In genomic region chr7:111301791-111302488, GRCm38 (mm10) we compare ENCODE assay signal across 15 mouse cellular contexts.
DNase-seq lines count a peak whose midpoint lies in the region; ATAC-seq and TF ChIP-seq lines count a peak whose summit lies in the region.
"Had no signal": no experiment of that assay in that cellular context is flagged by ENCODE, and none has a peak within 500 bp of the region (broad histone marks: within the 10 kb centered on the region; RNA-seq: fewer than 3 reads in every experiment).

No protein-coding gene starts in this region.

- DNase-seq in hindbrain, embryonic 11.5 days (ENCODE audit: low spot score): no peak
- peak; percentile 27 for DNase-seq in frontal cortex, postnatal 14 days (ENCODE audit: low spot score in 2 of 2)
- DNase-seq in left cerebral cortex, adult 9 months (ENCODE audit: low spot score in 2 of 2): peak; percentile 14 to 61
- peak; percentile 74 to 86 for DNase-seq in right cerebral cortex, postnatal 10 days (ENCODE audit: low spot score in 2 of 2)
- no peak for DNase-seq in spleen, adult 18-20 months
- no peak for DNase-seq in lung, adult 2 months
- DNase-seq: cerebellum, adult 11 months; heart, adult 2 months had no signal

- H3K27ac ChIP-seq in hindbrain, embryonic 13.5 days: peak overlapping the region; percentile 66
- H3K27ac ChIP-seq in hindbrain, embryonic 11.5 days (ENCODE audit: low read depth, low read length): no peak overlapping the region
- H3K27ac ChIP-seq: embryonic facial prominence, embryonic 15.5 days; heart, adult 2 months; intestine, embryonic 15.5 days; liver, embryonic 14.5 days; stomach, embryonic 15.5 days had no signal

- no peak overlapping the region for H3K9ac ChIP-seq in hindbrain, embryonic 13.5 days
- no peak overlapping the region for H3K9ac ChIP-seq in hindbrain, embryonic 11.5 days (ENCODE audit: low read depth, low read length)
- H3K9ac ChIP-seq: embryonic facial prominence, embryonic 15.5 days; intestine, embryonic 15.5 days; liver, embryonic 14.5 days; stomach, embryonic 15.5 days had no signal

- TF ChIP-seq POLR2A in lung, adult 2 months (IDR thresholded peaks at IDR 0.05; ENCODE audit: borderline replicate concordance, extremely low read depth, low read depth, low read length): no peak

- H3K27me3 ChIP-seq in hindbrain, embryonic 13.5 days: no peaks in the 10 kb centered on the region
- H3K27me3 ChIP-seq in hindbrain, embryonic 11.5 days (ENCODE audit: control insufficient read depth, insufficient read depth, low read length): no peaks in the 10 kb centered on the region
- H3K27me3 ChIP-seq: embryonic facial prominence, embryonic 15.5 days; intestine, embryonic 15.5 days; stomach, embryonic 15.5 days had no signal

- 0 out of 2 replicates have a peak overlapping the region, but pooled peaks have one; percentile 13 for H3K4me2 ChIP-seq in hindbrain, embryonic 13.5 days
- H3K4me2 ChIP-seq in hindbrain, embryonic 11.5 days (replicated peaks; ENCODE audit: low read depth, low read length): no peak overlapping the region
- H3K4me2 ChIP-seq: embryonic facial prominence, embryonic 15.5 days; intestine, embryonic 15.5 days; stomach, embryonic 15.5 days had no signal

- 32% methylated on average over 16 of the region's 16 CpGs for WGBS in hindbrain, embryonic 13.5 days
- 55% methylated on average over 16 of the region's 16 CpGs for WGBS in hindbrain, embryonic 11.5 days
- WGBS in lung, adult 2 months: 80% methylated on average over 16 of the region's 16 CpGs

- H3K9me3 ChIP-seq in hindbrain, embryonic 13.5 days: no peaks in the 10 kb centered on the region
- no peaks in the 10 kb centered on the region for H3K9me3 ChIP-seq in hindbrain, embryonic 11.5 days (ENCODE audit: control insufficient read depth, low read length)
- H3K9me3 ChIP-seq: embryonic facial prominence, embryonic 15.5 days; intestine, embryonic 15.5 days; stomach, embryonic 15.5 days had no signal

- peaks cover 26% of the 10 kb centered on the region for H3K4me1 ChIP-seq in hindbrain, embryonic 13.5 days (replicated peaks)
- H3K4me1 ChIP-seq in hindbrain, embryonic 11.5 days (replicated peaks; ENCODE audit: control insufficient read depth, insufficient read depth, low read length): no peaks in the 10 kb centered on the region
- no peaks in the 10 kb centered on the region; the same call in 1 of the 2 replicates for H3K4me1 ChIP-seq in lung, adult 2 months (ENCODE audit: control insufficient read depth, insufficient read depth, low read length)
- H3K4me1 ChIP-seq: intestine, embryonic 15.5 days; stomach, embryonic 15.5 days had no signal

- ATAC-seq in hindbrain, embryonic 13.5 days (ENCODE audit: low FRiP score): 0 out of 2 replicates have a peak, but pooled peaks have one; percentile 61
- ATAC-seq in hindbrain, embryonic 11.5 days (ENCODE audit: low FRiP score): no peak
- ATAC-seq in erythroblast, adult 5-6 weeks (replicated peaks; ENCODE audit: low FRiP score, poor library complexity, severe bottlenecking): no peak
- ATAC-seq: intestine, embryonic 15.5 days had no signal

- H3K4me3 ChIP-seq in hindbrain, embryonic 13.5 days: no peak overlapping the region
- H3K4me3 ChIP-seq in hindbrain, embryonic 11.5 days (ENCODE audit: low read depth, low read length): no peak overlapping the region
- no peak overlapping the region for H3K4me3 ChIP-seq in lung, adult 2 months (replicated peaks; ENCODE audit: extremely low read depth, low read depth, low read length)
- H3K4me3 ChIP-seq: embryonic facial prominence, embryonic 15.5 days; heart, adult 2 months; intestine, embryonic 15.5 days; myocyte; stomach, embryonic 15.5 days had no signal

- no peak for TF ChIP-seq CTCF in lung, adult 2 months (IDR thresholded peaks at IDR 0.05; ENCODE audit: insufficient read depth, low read length)

- H3K36me3 ChIP-seq in hindbrain, embryonic 13.5 days: no peaks in the 10 kb centered on the region
- H3K36me3 ChIP-seq in hindbrain, embryonic 11.5 days (ENCODE audit: control insufficient read depth, insufficient read depth, low read length): no peaks in the 10 kb centered on the region
- H3K36me3 ChIP-seq: embryonic facial prominence, embryonic 15.5 days; intestine, embryonic 15.5 days; stomach, embryonic 15.5 days had no signal

Comparison
In these comparisons a context has a peak if more than half of its experiments do, and no peak if none do; other contexts are left out.
1. DNase-seq: peak in frontal cortex, postnatal 14 days (2 of 2), left cerebral cortex, adult 9 months (2 of 2) and right cerebral cortex, postnatal 10 days (2 of 2); none in hindbrain, embryonic 11.5 days (single experiment), spleen, adult 18-20 months (0 of 2) and lung, adult 2 months (single experiment).